Mouse (Mus musculus) spleen, adult 2 months (tissue): ENCODE measurements around the gene Lpcat4.

Experiments
- CTCF ChIP-seq: fragments of 200-500 bp; IDR thresholded peaks from 2 replicates; pipeline ENCODE4 v1.5.1; 2011; ENCODE audit warnings: mild to moderate bottlenecking, inconsistent platforms; ENCODE audit not compliant: insufficient read depth, insufficient read length, insufficient replicate concordance; ENCODE audit errors: extremely low read depth
- POLR2A ChIP-seq: fragments of 200-500 bp; IDR thresholded peaks from 2 replicates; pipeline ENCODE4 v1.6.1; 2011; ENCODE audit warnings: low read depth, low read length, inconsistent platforms

GRCm38 (mm10) chr2:112265448-112266241 is 26.4 kb downstream of the Lpcat4 start, which contains the start of gene Slc12a6:
- TF ChIP-seq CTCF (no peak), POLR2A (peak; percentile 57)
